Mouse (Mus musculus): ENCODE results near the gene Cdh23.

Cdh23 gene

DNA sequence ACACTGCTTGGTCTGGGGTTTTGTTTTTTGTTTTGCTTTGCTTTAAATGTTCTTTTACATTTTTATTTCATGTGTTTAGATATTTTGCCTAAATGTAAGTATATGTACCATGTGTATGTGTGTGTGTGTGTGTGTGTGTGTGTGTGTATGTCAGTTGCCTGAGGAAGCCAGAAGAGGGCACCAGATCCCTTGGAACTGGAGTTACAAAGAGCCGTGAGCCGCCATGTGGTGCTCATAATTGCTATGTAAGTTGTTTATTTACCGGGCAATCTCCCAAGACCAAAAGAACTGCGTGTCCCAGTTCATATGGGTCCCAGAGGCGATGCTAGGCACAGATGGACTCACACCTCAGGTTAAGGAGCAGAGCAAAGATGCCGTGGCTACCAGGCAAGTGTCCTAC, 214.9 kb downstream of the Cdh23 start:
- in situ Hi-C loops (cut with MboI, MseI) = no loop called here

- in situ Hi-C loops (cut with MboI, MseI) = no loop called here
These were observed 221.7 kb downstream of the Cdh23 start for GRCm38 (mm10) chr10:60474549-60474948.

- in situ Hi-C loops (cut with MboI, MseI) = no loop called here
These were observed 222.4 kb downstream of the Cdh23 start for GRCm38 (mm10) chr10:60473782-60474322.

- in situ Hi-C loops (cut with MboI, MseI) = no loop called here
These were observed 228.5 kb downstream of the Cdh23 start for GRCm38 (mm10) chr10:60467752-60468151.

- in situ Hi-C loops (cut with MboI, MseI) = no loop called here
These were observed 232.2 kb downstream of the Cdh23 start for GRCm38 (mm10) chr10:60463953-60464647.

GRCm38 (mm10) chr10:60456662-60457397, 239.5 kb downstream of the Cdh23 start:
- in situ Hi-C loops (cut with MboI, MseI) = no loop called here

DNA sequence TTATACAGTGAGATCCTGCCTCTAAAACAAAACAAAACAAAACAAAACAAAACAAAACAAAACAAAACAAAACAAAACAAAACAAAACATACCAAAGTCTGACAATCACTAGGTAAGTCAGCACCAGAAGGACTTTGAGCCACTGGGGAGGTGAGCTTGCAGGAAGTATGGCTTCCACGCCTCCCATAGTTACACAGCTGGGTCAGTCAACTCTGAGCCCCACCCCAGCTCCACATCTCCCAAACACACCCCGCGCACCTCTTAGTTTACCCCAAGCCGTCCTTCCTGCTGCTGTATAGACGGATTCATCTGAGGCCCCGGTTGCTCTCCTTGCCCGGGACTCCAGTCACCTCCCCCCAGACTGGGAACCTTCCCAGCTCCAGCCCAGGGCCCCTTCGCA, 241.1 kb downstream of the Cdh23 start:
- in situ Hi-C loops (cut with MboI, MseI) = no loop called here

- in situ Hi-C loops (cut with MboI, MseI) = no loop called here
These were observed 249.1 kb downstream of the Cdh23 start for GRCm38 (mm10) chr10:60447186-60447585.

DNA sequence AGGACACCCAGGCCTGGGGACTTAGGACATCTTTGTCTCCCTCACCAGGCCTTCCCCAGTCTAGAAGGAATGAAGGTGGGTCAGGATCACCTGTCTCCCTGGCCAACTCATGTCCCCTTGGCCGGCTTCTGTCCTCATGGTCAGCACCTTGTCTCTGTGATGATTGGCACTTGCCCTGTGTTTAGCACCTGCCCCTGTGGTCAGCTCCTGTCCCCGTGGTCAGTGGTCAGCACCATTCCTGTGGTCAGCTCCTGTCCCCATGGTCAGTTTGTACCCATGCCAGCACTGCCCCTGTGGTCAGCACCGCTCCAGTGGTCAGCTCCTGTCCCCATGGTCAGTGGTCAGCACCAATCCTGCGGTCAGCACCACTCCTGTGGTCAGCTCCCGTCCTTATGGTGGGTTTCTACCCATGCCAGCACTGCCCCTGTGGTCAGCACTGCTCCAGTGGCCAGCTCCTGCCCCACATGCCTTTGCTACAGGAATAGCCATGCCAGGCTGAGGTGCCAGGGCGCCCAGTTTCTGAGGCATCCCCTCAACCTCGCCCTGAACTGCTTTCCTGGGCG, 251.2 kb downstream of the Cdh23 start:
- in situ Hi-C loops (cut with MboI, MseI) = no loop called here

DNA sequence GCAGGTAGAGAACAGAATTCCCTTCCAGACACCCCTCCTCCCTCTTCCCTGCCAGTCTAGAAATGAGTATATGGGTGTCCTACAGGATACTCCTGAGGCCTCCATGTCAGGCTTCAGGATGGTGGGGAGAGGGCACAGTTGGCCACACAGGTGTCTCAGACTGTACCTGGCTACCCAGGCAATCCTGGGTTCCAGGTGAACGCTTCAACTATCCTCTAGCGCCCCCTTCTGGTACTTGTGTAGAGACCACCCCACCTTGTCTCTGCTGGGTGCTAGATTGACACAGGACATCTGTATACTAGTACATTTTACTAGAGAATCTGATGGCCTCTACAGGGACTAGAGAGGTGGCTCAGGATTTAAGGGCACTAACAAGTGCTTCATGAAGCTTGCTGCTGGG, 253.2 kb downstream of the Cdh23 start:
- in situ Hi-C loops (cut with MboI, MseI) = no loop called here

DNA sequence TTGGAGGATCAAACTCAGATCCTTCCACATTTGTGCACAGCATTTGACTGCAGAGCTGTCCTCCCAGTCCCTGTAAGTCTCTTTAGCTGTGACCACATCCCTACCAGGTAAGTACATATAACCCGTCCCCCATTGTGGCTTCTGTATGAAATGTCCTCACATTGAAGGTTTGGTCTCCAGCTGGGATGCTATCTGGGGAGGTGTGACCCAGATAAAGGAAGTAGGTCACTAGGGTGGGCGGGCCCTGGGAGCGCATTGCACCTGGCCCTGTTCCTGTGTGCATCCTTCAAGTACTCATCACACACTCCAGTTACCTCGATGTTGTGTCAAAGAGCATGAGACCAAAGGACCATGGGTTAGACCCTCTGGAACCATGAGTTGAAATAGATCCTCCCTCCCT, 254.0 kb downstream of the Cdh23 start:
- in situ Hi-C loops (cut with MboI, MseI) = no loop called here

- in situ Hi-C loops (cut with MboI, MseI) = no loop called here
These were observed 263.6 kb downstream of the Cdh23 start for GRCm38 (mm10) chr10:60432679-60433078.

DNA sequence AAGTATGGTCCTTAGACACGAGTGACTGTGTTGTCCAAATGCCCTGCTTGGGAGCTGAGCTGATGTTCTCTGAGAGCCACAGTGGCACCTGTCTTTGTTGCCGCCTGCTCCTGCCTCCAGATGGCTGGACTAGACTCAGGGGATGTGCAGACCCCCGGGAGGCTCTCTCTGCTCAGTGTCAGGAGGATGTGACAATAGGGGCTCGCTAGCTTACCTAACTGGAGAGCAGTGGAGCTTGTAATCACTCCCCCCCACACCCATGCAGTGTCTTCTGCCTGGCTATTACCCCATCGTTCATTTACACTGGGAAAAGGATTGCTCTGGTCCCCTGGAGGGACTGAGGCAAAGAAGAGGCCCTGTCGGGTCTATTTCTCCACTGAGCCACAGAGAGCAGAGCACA, 265.7 kb downstream of the Cdh23 start:
- in situ Hi-C loops (cut with MboI, MseI) = no loop called here

- in situ Hi-C loops (cut with MboI, MseI) = no loop called here
These were observed 266.3 kb downstream of the Cdh23 start for GRCm38 (mm10) chr10:60430001-60430400.

DNA sequence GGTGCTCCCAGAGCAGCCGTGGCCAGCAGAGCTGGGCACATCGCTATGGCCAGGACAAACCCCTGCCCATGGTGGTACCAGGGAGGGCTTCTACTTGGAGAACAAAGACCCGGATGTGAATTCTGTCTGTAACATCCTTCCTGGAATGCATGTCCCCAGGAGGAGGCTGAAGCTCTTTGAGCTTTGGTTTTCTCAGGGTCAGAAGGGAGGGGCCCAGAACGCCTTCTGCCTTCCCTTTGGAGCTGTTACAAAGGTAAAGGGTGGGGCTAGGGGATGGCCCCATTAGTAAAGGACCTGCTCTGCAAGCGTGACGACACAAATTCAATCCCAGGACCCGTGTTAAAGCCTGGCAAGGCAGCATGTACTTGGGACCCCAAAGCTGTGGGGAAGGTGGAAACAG, 273.5 kb downstream of the Cdh23 start:
- in situ Hi-C loops (cut with MboI, MseI) = no loop called here

DNA sequence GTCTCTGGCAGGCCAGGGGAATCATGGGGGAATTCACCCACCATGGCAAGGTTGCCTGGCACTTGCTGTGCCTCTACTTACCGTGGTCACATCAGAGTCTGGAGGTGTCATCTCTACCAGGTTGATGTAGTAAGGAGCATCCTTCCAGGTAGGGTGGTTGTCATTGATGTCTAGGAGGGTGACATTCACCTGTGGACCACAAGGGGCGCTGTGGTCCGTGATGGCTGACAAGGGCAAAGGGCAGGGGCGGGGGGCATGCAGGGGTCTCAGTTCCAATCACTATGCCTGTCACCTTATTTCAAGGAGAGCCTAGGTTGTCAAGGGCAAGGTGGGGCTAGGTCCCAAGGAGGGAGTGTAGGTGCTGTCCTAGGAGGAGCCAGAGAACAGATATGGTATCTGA, 276.7 kb downstream of the Cdh23 start:
- in situ Hi-C loops (cut with MboI, MseI) = no loop called here

DNA sequence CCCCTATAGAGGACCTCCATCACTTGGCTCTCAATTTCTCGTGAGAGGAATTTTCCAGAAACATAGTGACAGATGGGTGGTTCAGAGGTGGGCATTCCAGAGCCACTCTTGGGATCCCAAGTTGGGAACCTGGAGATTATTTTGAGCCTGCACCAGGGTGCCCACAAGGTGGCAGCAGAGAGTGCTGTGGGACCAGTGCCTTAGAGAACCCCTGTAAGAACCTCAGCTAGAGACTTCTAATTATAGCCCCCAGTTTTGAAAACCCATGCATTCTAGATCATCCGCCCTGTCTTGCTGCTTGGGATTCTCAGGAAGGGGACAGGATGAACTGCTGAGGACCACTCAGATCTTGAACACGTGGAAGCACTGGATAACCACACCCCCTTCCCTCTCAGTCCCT, 278.2 kb downstream of the Cdh23 start:
- in situ Hi-C loops (cut with MboI, MseI) = no loop called here

DNA sequence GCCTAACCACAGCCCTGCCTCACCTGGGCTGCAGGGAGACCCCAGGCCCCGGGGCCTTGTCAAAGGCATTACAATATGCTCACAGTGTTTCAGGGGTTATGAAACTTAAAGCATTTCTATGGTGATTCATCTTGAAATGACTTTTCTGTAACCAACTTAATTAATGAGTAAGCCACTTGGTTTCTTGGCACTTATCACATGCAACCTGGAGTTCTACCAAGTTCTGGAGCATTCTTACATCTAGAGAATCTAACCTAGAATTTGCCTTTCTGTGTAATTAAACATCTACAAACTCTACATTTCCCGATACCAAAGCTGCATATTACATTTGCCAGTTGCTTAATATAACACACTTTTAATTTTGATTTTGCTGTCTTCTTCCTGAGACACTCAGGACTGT, 279.2 kb downstream of the Cdh23 start:
- in situ Hi-C loops (cut with MboI, MseI) = no loop called here

DNA sequence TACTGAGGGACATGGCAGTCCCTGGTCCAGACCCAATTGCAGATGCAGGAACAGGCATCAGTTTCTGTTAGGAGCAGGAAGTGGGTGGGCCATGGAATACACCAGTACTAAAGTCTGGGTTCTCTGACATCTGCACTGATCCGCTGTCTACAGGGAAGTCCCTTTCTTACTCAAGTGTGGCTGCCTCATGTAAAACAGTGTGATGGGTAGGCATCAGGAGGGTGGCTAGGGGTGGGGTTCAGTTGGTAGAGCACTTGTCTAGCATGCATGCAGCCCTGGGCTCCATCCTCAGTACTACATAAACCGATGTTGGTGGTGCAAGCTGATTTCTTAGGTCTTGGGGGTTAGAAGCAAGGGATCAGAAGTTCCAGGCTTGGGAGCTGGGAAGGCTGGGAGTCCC, 282.5 kb downstream of the Cdh23 start:
- in situ Hi-C loops (cut with MboI, MseI) = no loop called here

- in situ Hi-C loops (cut with MboI, MseI) = no loop called here
These were observed 284.5 kb downstream of the Cdh23 start for GRCm38 (mm10) chr10:60411794-60412193.

DNA sequence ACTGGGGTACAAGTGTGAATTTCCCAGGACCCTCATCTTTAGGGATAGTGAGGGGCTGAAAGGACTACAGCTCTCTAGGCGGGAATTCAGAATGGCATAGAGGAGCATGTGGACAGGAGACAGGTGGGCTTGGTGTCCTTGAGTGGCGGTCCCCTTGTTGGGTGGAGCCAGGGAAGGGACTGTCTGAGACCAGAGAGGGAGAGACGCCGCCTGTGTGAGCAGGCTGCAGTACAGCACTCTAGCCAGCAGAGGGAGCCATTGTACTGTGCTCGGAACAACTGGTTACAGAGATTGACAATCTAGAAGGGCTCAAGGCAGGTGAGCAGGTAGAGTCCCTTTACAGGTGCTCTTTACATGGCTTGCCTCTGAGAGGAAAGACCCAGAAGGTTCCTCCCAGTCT, 288.5 kb downstream of the Cdh23 start:
- in situ Hi-C loops (cut with MboI, MseI) = no loop called here

DNA sequence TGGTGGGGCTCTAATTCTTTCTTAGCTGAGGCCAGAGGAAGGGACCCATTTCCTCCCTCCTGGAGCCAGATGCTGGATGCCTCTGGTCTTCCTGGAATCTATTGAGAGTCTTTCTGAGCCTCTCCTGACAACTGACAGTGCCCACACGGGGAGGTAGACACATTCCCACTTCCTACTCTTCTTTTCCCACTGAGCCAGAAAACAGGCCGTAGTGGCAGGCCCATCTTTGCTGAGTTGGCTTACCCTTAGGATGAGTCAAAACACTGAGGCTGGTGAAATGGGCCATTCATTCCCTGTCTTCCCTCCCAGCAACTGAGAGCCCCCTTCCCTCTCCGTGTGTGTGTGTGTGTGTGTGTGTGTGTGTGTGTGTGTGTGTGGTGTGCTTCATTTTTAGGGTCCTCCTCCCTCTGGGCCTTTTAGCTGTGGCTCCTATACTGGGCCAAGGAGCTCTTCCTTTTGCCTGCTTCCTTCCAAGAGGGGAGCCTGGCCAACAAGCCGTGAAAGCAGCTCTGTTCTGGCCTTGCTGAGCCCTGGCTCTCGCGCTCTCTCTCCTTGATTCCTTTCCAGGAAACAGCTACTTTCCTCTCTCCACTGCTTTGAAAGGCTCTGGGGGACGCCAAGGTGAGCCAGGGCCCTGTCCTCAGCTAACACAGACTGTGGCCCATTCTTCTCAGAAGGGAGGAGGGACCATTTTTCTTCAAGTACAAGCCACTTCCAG, 290.7 kb downstream of the Cdh23 start:
- in situ Hi-C loops (cut with MboI, MseI) = no loop called here

All from T-helper 2 cell (primary cell).